Mouse (Mus musculus) frontal cortex, postnatal 14 days (tissue): Measurements from ENCODE around the gene Cacnb4.
A peak's percentile ranks its signal among the peaks of the same experiment; 100 is the strongest.

ENCODE experiments used
- DNase-seq, 2 experiments: peaks; one replicate each; pipeline ENCODE4 v3.0.0; 2022; ENCODE audit warnings: low spot score in 2 of 2

Gene Cacnb4

DNA sequence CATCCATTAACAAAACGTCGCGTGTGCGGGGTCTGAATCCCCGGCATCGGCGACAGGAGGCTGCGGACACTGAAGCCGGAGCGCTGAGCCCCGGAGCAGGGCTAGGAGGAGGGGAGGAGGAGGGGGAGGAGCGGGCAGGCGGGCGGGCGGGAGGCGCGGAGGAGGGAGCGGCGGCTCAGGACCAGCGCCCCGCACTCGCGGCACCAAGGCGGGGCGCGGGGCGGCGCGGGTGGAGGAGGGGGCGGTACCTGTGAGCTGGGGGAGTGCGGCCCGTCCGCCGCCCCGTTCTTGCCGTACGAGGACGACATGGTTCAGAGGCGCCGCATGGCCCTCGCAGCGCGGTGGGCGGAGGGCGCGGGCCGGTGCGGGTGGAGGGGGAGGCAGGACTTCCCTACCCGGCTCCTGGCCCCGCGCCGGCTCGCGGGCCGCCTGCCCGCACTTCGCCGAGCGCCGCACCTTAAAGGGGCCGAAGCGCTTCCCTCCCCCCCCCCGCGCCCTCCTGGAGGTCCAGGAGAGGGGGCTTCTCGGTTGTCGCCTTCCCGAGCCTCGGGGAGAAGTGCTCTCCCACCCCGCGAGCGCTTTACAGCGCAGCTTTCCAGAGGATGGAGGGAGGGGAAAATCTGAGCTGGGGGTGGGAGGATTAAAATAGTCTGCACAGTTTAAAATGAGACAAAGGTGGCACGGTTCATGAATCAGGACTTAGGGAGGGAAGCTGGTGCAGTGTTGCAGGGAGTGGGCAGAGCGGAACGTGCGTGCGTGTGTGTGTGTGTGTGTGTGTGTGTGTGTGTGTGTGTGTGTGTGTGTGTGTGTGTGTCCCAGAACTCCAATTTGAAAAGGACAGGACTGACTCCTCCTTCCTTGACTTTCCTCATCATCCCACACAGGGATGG is at the start of gene Cacnb4:
TSS of gene Cacnb4 (minus strand) at position 809 of the 890 bp plus-strand sequence.
- peak; percentile 32 to 33 for DNase-seq

DNA sequence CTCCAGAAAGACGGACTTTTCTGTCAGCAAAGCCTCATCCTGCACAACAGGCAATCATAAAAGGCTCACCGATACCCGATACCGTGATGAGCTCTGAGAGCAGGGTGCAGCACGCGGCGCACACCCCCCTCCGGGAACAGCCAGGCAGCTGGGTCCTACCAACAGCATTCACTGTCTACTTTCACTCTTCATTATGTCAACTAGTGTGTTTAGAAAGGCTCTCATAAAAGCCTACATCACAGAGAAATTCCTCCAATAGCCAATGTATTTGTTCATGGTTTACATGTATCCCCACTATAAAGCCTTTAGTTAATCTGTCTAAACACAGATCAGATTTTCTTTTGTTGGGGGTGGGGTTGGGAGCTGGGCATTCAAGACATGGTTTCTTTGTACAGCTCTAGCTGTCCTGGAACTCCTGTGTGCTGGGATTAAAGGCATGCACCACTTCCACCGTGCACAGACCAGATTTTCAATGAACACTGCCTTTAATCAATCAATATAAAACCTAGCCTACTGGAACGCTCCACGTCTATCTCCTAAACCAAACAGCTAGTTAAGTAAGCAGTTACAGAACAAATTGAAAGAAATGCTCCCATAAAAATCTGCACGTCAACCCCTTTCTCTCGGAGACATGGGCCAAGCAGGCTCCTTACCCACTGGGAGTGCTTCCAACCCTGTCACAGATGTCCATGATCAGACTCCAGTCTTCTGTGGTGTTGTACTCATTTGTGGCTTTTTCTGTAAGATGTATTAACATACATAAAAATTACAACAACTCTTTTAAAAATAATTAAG is 43.8 kb upstream of the Cacnb4 start:
- DNase-seq = no peak

DNA sequence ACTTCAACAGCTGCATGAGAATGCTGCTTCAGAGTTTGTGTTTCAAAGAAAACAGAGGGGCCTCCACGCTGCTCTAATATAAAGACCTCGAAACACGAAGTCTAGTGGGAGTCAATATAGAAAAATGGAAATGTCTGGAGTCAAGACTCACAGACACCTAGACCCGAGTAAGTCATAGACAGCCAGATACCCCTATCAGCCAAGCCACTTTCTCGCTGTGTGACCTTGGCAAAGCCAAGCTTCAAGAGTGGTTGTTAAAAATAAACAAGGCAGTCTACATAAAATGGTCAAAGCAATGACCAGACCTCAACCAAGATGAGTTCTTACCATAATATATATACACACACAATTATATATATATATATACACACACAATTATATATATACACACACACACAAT is 40.4 kb upstream of the Cacnb4 start:
- DNase-seq = no peak

DNA sequence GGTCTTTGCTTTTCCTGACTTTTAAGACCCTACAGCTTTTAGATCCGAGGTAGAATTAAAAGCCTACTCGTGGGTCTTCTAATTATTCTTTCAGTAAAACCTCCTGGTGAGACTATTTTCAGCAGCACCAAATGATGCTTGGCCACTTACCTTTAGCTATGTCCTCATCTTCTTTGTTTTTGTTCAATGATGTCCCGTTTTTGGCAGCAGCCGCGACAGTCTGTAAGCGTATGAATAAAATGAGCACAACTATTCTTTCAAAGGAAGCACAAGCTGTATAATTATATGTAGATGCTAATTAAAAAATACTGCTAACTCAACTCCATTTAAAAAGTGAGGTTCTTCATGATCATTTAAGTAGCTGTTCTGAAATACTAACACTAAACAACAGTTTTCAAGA is 38.9 kb upstream of the Cacnb4 start:
- DNase-seq = no peak

DNA sequence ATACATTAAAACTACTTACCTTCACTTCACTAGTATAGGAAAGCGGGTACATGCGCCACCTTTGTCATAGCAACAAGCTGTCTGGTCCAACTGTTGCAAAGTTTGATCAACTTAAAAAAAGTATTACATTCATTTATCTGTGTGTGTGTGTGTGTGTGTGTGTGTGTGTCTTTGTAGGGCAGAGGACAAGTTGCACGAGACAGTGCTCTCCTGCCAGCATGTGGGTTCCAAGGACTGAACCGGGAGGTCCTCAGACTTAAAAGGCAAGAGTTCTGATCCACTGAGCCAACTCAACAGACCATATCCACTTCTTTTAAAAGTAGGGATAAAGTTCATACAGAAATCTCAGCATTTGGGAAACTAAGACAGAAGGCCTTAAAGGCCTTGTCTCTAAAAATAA is 37.5 kb upstream of the Cacnb4 start:
- no peak for DNase-seq

DNA sequence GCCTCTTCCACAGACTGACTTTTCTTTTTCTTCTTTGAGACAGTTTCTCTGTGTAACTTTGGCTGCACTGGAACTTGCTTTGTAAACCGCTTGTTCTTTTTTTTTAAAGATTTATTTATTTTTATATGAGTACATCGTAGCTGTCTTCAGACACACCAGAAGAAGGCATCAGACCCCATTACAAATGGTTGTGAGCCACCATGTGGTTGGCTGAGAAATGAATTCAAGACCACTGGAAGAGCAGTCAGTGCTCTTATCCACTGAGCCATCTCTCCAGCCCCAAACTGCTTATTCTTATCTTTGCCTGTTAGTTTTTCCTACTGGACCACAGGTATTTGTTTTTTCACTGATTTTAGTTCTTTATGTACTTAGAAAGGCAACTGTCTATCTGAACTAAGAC is 34.2 kb upstream of the Cacnb4 start:
- no peak for DNase-seq

DNA sequence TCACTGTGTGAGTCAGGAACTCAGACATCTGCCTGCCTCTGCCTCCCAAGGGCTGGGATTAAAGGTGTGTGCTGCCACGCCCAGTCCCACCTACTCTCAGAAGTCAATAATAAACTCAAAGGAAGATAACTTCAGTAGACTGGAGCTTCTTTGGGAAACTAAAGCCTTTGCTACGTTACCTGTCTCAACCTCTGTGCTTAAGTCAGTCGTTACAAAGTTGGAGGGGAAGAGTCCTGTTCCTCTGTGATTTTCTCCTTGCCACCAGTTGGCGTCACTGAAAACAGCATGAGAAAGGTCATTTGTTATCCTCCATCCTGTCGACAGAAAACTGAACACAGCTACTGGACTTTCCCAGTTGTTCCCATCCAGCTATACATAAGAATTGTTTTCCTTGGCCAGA is 32.8 kb upstream of the Cacnb4 start:
- no peak for DNase-seq

DNA sequence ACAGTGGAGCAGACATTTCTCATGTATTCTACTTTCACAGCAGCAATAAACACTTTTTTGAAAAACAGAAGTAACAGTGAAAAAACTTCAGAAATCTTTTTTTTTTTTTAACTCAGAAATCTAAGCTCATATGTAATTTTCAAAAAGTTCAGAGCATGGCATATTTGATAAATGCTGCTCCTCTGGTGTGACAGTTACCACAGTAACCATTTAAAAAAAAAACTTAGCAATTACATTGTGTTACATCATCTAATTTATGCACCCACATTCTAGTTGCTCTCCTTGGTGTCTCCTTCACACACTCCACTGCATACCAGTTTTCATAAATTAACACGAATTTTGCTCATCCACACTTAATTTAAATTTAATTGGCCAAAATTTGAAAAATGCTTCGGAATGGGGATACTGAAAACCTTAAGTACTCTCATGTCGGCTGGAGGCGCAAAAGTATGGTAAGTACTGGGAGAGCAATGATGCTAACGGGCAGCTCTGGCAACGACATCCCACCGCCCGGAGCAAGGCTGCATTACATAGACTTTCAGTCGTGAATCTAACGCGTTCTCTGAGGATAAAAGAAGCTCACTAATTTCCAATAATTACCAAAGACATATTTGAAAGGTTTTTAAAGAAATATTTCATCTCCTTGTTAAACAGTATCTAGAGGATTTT is 24.9 kb upstream of the Cacnb4 start:
- no peak for DNase-seq

DNA sequence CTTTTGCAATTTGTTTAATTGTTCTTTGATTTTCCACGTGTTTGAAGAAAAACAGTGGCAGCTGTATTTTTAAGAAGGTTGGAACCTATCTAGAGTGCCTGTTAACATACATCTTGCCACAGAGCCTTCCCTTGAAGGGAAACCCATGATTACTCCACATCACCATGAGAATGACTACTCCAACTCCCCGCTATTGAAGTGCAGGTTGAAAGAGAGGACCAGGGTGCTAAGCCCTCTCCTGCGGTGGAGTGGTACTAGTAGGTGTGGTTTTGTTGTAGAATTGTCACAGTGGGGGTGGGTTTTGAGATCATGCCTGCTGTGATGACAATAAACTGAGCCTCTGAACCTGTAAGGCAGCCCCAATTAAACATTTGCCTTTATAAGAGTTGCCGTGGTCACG is 23.7 kb upstream of the Cacnb4 start:
- no peak for DNase-seq

DNA sequence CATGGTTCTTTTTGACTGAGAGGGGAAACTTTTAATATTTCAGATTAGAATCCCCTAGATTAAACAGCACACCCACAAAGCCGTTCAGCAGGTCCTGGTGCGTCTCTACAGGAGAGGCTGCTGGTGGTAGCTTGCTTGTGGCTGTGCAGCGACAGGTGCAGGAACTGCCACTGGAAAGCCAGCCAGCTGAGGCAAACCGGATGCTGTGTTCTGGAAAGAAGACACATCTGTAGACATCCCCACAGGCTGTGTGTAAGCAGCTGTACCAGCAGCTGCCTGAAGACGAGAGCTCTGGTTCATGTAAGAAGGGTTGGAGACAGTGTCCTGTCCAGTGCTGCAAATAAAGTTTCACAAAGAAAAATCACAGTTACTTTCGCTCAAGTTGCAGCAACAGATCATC is 18.0 kb upstream of the Cacnb4 start:
- no peak for DNase-seq

DNA sequence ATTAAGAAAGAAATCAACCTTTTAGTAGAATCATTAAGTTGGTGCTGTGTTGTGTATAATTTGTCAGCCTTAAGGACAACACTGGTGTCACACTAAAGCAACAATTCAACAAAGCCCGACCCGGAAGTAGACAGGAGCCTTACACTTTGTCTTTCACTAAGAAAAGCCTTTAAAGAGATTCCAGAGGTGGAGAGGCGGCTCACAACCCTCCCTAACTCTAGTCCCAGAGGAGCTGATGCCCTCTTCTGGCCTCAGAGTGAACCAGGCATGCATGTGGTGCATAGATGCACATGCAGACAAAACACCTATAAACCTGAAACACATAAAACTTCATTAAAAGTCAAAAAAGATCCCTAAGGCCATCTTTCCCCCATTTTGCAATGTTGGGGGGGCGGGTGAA is 15.1 kb upstream of the Cacnb4 start:
- DNase-seq = no peak

DNA sequence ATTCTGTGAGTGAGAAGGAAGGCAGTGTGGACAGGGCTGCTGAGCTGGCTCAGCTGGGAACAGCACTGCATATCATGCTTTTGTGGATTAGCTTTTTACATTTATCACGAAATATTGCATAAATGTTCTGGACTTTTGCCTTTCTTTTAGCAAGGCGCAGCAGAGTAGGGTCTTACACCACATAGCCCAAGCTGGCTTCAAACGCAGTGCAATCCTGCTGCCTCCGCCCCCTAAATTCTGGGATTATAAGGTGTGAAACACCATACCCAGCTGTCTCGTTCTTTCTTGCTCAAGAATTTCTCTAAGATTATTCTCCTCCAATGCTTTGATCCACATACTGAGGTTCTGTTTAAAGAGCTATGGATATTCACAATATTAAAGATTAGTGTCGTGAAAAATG is 10.0 kb upstream of the Cacnb4 start:
- no peak for DNase-seq

DNA sequence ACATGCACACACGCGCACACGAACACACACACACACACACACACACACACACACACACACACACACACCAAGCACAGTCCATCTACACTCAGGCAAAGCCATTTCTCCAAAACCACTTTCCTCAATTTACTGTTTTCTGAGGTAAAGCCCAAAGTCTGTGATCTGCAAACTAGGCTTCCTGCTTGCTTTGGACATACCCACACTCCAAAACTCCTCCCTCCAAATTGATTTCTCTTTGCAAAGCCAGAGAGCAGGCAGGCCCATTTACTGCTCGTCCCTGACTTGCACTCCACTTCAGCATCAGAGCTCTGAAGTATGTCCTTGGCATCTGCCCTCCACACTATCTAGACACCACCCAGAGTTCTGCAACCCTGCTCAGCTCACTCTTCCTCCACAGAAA is 958 bp upstream of the Cacnb4 start:
- DNase-seq = no peak

DNA sequence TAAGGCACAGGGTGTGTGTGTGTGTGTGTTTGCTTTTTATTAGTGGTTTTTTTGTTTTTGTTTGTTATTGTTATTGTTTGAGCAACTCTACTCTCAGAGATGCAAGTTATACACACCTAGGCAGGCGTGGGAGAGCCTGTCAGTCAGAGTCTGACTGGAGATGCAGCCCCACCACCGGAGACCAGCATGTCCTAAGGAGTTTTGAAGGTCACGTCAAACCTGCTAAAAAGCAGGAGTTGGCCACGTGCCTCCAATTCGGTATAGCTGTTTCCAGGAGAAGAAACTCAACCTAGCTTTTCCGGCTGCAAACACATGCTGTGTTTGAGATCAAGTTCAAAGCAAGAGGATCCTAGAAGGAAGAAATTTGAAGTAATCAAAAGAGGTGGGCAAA is 277 bp upstream of the Cacnb4 start:
- DNase-seq = no peak

DNA sequence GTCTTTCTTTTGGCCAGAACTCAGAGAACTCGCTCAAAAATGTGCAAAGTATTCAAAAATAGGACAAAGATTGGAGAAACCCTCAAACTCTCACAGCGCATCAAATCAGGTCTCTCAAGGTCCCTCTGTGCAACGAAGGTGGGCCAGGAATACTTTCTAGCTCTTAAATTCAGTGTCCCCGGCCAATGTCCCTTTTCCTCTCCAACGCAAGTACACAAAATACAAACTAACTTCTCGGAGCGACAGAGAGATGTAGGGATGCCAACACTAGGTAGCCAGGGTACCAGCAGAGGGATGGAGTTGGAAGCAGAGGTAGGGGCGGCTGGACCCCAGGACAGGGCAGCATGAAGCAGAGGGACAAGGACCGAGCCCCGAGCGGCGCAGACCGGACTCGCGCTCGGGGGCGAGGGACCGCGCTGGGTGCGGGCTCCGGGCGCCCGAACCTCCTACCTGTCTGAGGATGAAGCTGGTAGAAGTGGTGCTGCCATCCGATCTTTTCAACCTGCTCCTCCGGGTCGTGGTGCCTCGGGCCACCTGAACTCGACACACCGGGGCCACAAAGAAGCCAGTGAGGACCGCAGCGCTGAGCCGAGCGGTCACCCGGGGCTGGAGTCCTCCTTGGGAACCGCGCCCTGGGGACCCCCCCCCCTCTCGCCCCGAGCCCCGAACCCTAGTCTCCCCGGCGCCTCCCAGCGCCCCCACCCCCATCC is 1.2 kb downstream of the Cacnb4 start:
- DNase-seq = no peak

DNA sequence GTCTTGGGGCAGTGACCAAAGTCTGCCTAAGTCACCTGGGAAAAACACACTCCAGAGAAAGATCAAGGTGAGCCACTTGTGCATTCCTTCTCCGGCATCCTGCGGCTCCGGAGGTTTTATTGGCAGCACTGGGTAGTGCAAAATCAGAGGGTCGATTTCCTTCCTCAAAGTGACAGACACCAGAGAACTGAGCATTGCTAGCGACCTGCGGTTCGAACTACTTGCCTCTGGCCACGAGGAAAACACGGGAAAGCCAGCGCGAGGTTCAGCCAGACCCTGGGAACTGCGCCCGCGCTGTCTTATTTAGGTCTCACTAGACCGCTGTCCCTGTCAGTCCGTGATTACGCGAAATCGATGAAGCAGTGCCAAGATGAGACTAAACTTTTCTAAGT is 1.7 kb downstream of the Cacnb4 start:
- DNase-seq = peak in 1 of 2 experiments; percentile 34

DNA sequence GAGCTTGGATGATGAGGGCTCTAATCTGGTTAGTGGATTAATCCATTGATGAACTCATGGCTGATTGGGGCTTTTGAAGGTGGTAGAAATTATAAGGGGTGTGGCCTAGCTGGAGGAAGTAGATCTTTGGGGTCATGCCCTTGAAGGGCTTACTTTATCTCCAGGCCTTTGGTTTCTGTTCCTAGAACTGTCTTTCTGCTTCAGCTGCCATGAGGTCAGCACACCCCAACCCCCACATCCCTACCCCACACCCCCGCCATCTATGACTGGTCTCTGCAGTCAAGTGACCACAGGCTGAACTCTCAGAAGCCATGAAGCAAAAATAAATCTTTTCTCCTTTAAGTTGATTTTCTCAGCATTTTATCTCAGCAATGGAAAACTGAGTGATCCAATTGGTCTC is 3.5 kb downstream of the Cacnb4 start:
- no peak for DNase-seq

DNA sequence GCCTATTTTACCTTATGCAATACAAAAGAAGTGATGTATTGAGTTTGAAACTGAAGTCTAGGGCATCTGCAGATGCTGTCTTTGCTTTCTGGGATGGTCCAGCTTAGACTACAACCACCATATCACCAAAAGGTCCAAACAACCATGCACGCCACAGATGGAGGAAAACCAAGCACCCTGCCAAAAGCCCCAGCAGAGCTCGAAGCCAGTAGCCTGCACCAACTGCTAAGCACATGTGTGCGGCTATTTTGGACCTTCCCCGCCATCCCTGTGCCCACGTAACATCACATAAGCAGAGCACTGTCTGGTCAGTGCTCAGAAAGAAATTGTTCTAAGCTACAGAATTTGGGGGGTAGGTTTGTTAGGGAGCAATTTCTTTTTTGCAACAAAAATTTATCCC is 5.9 kb downstream of the Cacnb4 start:
- no peak for DNase-seq

DNA sequence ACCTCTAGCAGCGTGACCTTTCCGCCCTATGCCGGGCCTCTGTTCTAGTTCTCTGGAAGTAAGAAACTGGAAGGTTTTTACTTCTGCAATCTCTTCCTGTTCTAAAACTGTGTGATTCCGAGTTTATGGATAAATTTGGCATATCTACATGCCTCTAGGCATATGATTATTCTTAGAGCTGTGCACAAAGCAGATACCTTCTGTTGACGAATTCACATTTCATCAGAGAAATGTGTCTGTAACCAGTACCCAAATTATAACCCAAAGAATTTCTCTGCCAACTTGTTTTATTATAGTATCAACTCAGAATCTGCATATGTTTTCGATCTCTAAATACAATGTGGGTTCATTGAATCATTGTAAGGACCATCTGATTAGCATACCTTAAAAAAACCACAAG is 8.2 kb downstream of the Cacnb4 start:
- DNase-seq = no peak

DNA sequence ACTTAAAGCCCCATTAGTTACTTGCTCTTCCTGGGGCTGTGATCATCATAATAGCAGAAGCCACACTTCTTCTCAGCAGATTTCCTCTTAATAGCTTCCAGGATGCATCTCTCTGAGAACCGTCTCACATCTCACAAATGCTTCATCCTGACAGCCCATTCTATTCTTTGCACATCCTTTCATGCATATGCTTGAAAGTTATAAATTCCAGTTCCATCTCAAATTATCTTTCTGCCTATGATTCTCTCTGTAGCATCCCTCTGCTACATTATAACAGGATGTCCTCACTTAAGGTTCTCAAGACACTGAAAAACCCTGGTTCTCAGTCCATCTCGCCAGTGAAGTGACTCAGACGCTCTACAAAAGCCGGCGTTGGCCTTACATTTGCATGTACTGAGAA is 19.9 kb downstream of the Cacnb4 start:
- no peak for DNase-seq

DNA sequence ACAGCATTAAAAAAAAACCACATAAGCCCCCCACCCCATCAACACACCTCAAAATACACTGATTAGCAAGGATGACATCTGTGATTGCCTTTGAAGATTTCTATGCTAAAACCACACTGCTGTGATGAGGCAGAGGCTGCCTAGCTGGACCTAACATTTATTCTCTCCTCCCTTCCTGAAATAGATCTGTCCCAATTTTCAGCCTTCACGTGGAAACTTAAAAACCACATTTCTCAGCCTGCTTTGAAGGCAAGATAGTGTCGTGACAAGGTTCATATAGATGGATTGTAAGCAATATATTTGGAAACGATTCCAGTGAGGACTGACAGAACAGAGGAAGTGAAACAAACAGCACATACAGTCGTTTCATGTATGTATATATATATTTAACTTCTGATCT is 22.1 kb downstream of the Cacnb4 start:
- no peak for DNase-seq

DNA sequence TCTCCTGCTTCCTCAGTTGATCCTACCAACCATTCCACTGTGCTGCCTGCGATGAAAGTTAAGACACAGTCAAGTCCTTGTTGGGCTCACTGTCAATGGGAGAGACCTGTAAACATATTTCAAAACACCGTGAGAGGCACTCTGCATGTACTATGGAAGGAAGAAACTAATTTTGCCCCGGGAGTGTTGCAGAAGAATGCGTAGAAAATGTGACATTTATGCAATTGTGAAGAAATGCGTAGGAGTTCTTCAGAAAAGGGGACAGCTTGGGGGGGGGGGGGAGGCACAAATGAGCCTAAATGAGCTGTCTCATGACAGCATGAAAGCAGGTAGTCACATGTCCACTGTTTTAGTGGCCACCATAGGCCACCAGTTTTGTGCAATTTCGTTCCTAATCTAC is 25.1 kb downstream of the Cacnb4 start:
- no peak for DNase-seq
